15 mouse cellular contexts compared by ENCODE assay signal in genomic region chr2:167224194-167224593, GRCm38 (mm10). TPM values are rescaled to one million over a fixed set of nuclear protein-coding genes. Genes with fewer than 3 reads are reported as not detected.
DNase-seq lines count a peak whose midpoint lies in the region; ATAC-seq lines count a peak whose summit lies in the region.
"Had no signal": no experiment of that assay in that cellular context is flagged by ENCODE, and none has a peak within 500 bp of the region (broad histone marks: within the 10 kb centered on the region; RNA-seq: fewer than 3 reads in every experiment).

No protein-coding gene starts in this region.

- peak; percentile 41 for DNase-seq in gastrocnemius, postnatal 25 days
- no peak for DNase-seq in gastrocnemius, postnatal 14 days
- DNase-seq in adipocyte (ENCODE audit: low spot score): peak; percentile 66
- DNase-seq in skeletal muscle tissue, adult 2 months (ENCODE audit: low read depth, low spot score): peak; percentile 32
- DNase-seq: adrenal gland, adult 8-10 months; adrenal gland, postnatal 14 days; adrenal gland, postnatal 36 days; cerebellum, adult 11-12 months; cerebellum, adult 2 months; cerebellum, adult 9-10 months; cerebellum, postnatal 10 days; cerebellum, postnatal 25 days had no signal

- no peak for ATAC-seq in erythroblast, adult 5-6 weeks (replicated peaks; ENCODE audit: low FRiP score, poor library complexity, severe bottlenecking)
- ATAC-seq: forebrain, embryonic 14.5 days; forebrain, embryonic 16.5 days had no signal

- intact Hi-C loops in gastrocnemius, postnatal 14 days (cut with DNase I; ENCODE audit: low total_unique reads): loop anchor here (5.0 kb wide), 1 partner anchor 193 kb away; no protein-coding TSS in a partner anchor

RNA-seq across cellular contexts. Expression of gene Ptgis, which starts 16.2 kb away (rescaled TPM):
- 1 to 10 TPM; 4.2 to 5.5 TPM for total RNA-seq in gastrocnemius, postnatal 25 days (2021)
- 10 to 100 TPM in 1 of 2 experiments, 1 to 10 TPM in 1; 8.0 to 11.1 TPM for total RNA-seq in gastrocnemius, postnatal 14 days (2021)
- not detected in 2 replicates for total RNA-seq in erythroblast, adult 5-6 weeks (2015; ENCODE audit: low replicate concordance)
- total RNA-seq in erythroblast, adult 5-6 weeks (2017; ENCODE audit: low replicate concordance): not detected in 2 replicates

RNA-seq across cellular contexts. Expression of gene Kcnb1, which starts 34.2 kb away (rescaled TPM):
- 10 to 100 TPM; 22.1 to 27.4 TPM for total RNA-seq in gastrocnemius, postnatal 25 days (2021)
- total RNA-seq in gastrocnemius, postnatal 14 days (2021): 10 to 100 TPM; 21.2 to 23.8 TPM
- total RNA-seq in erythroblast, adult 5-6 weeks (2015; ENCODE audit: low replicate concordance): not detected in 2 replicates
- not detected in 2 replicates for total RNA-seq in erythroblast, adult 5-6 weeks (2017; ENCODE audit: low replicate concordance)

Comparison
In these comparisons a context has a peak if more than half of its experiments do, and no peak if none do; other contexts are left out.
1. RNA of gene Ptgis, which starts 16.2 kb away (total RNA-seq): 8.0 to 11.1 TPM in gastrocnemius, postnatal 14 days and 4.2 to 5.5 TPM in gastrocnemius, postnatal 25 days; not detected in erythroblast, adult 5-6 weeks; every median in the first group is over 4 times any median in the second.
2. RNA of gene Kcnb1, which starts 34.2 kb away (total RNA-seq): 22.1 to 27.4 TPM in gastrocnemius, postnatal 25 days and 21.2 to 23.8 TPM in gastrocnemius, postnatal 14 days; not detected in erythroblast, adult 5-6 weeks; every median in the first group is over 10 times any median in the second.